Mouse (Mus musculus): ENCODE data around the gene Anks1b.

- TF ChIP-seq CTCF (IDR thresholded peaks at IDR 0.05; ENCODE audit: extremely low read depth, insufficient read depth, insufficient read length, insufficient replicate concordance): no peak
- TF ChIP-seq POLR2A (IDR thresholded peaks at IDR 0.05; ENCODE audit: low read depth, low read length): no peak
These were observed 34.5 kb upstream of the Anks1b start for GRCm38 (mm10) chr10:89838834-89839233.
